Mouse (Mus musculus): ENCODE data around the gene Ush1g. TPM values are rescaled to one million over a fixed set of nuclear protein-coding genes. Genes with fewer than 3 reads are reported as not detected.

Gene Ush1g
- polyA plus RNA-seq, 1 experiment from 2014 or later, result not detected

GRCm38 (mm10) chr11:115308781-115309180 is 13.1 kb downstream of the Ush1g start:
- H3K4me2 ChIP-seq (replicated peaks; ENCODE audit: low read depth, low read length), result no peak overlapping the region
- H3K27ac ChIP-seq (ENCODE audit: low read length), result no peak overlapping the region
- H3K9ac ChIP-seq (replicated peaks; ENCODE audit: low read depth), result no peak overlapping the region
- H3K4me1 ChIP-seq (ENCODE audit: insufficient read depth, low read depth, low read length), result no peaks in the 10 kb centered on the region
- H3K36me3 ChIP-seq (ENCODE audit: insufficient read depth, low read length), result no peaks in the 10 kb centered on the region
- H3K27me3 ChIP-seq (replicated peaks; ENCODE audit: insufficient read depth, low read length), result no peaks in the 10 kb centered on the region
- DNase-seq (ENCODE audit: low spot score), result no peak
- H3K4me3 ChIP-seq (ENCODE audit: low read depth, low read length), result no peak overlapping the region
- H3K9me3 ChIP-seq (ENCODE audit: low read length), result no peaks in the 10 kb centered on the region
- WGBS, result 36% methylated on average over 1 of the region's 1 CpGs
- no peak for TF ChIP-seq CTCF (IDR thresholded peaks at IDR 0.05)
- TF ChIP-seq EP300 (IDR thresholded peaks at IDR 0.05), result no peak
- ATAC-seq, result no peak

DNA sequence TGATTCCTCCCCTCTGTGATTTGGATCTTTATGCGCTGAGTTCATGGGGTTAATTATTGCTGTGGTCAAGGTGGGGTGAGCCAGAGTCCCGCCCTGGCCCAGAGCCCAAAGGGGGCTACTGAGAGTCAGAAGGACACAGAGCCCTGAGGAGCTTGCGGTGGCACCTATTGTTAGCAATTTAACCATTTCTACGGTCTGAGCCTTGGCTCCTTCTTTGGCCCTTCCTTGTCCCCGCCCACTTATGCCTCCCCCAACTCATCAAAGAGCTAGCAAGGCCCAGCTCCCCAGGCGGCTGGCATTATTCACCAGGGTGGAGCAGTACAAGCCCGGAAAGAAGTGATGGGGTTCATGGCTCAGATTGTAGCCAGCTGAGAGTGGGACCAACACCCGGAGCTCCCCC is 15.0 kb downstream of the Ush1g start, which contains the start of gene Otop2:
TSS of gene Otop2 (plus strand) at position 301 of the 400 bp plus-strand sequence.
- 30% methylated on average over 8 of the region's 8 CpGs for WGBS
- no peak for TF ChIP-seq CTCF (IDR thresholded peaks at IDR 0.05)
- no peak for TF ChIP-seq EP300 (IDR thresholded peaks at IDR 0.05)
- H3K4me1 ChIP-seq (ENCODE audit: insufficient read depth, low read depth, low read length), result no peaks in the 10 kb centered on the region
- no peaks in the 10 kb centered on the region for H3K27me3 ChIP-seq (replicated peaks; ENCODE audit: insufficient read depth, low read length)
- DNase-seq (ENCODE audit: low spot score), result no peak
- no peaks in the 10 kb centered on the region for H3K36me3 ChIP-seq (ENCODE audit: insufficient read depth, low read length)
- no peak within 1 kb of the TSS for H3K27ac ChIP-seq (ENCODE audit: low read length)
- ATAC-seq, result no peak
- no peak within 1 kb of the TSS for H3K4me3 ChIP-seq (ENCODE audit: low read depth, low read length)
- H3K9me3 ChIP-seq (ENCODE audit: low read length), result no peaks in the 10 kb centered on the region
- H3K4me2 ChIP-seq (replicated peaks; ENCODE audit: low read depth, low read length), result no peak within 1 kb of the TSS
- H3K9ac ChIP-seq (replicated peaks; ENCODE audit: low read depth), result no peak within 1 kb of the TSS

GRCm38 (mm10) chr11:115303167-115303566 is 18.7 kb downstream of the Ush1g start:
- Histone ChIP-seq H3K9ac (replicated peaks; ENCODE audit: low read depth) (no peak overlapping the region), H3K9me3 (ENCODE audit: low read length) (no peaks in the 10 kb centered on the region), H3K4me1 (ENCODE audit: insufficient read depth, low read depth, low read length) (no peaks in the 10 kb centered on the region), H3K36me3 (ENCODE audit: insufficient read depth, low read length) (no peaks in the 10 kb centered on the region), H3K27me3 (replicated peaks; ENCODE audit: insufficient read depth, low read length) (no peaks in the 10 kb centered on the region), H3K27ac (ENCODE audit: low read length) (no peak overlapping the region), H3K4me2 (replicated peaks; ENCODE audit: low read depth, low read length) (no peak overlapping the region), H3K4me3 (ENCODE audit: low read depth, low read length) (no peak overlapping the region)
- DNase-seq (ENCODE audit: low spot score) (peak; percentile 40), ATAC-seq (peak; percentile 53)
- TF ChIP-seq EP300 (IDR thresholded peaks at IDR 0.05) (no peak), CTCF (IDR thresholded peaks at IDR 0.05) (no peak)
- WGBS, result 20% methylated on average over 8 of the region's 8 CpGs

DNA sequence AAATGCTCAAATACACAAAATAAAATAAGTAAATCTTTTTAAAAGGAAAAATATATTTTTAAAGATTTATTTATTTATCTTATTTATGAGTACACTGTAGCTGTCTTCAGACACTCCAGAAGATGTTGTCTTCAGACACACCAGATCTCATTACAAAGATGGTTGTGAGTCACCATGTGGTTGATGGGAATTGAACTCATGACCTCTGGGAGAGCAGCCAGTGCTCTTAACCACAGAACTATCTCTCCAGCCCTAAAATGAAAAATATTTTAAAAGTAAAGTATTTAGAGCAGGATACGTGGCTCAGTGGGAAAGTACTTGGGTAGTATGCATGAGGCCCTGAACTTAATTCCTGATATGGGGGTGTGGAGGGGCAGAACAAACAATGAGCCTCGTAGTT is 20.5 kb downstream of the Ush1g start:
- no peak overlapping the region for H3K4me2 ChIP-seq (replicated peaks; ENCODE audit: low read depth, low read length)
- ATAC-seq (no peak), DNase-seq (ENCODE audit: low spot score) (no peak)
- no peak overlapping the region for H3K27ac ChIP-seq (ENCODE audit: low read length)
- H3K27me3 ChIP-seq (replicated peaks; ENCODE audit: insufficient read depth, low read length), result 0 out of 2 replicates have a peak, but pooled peaks cover 5% of the 10 kb centered on the region
- no peak for TF ChIP-seq CTCF (IDR thresholded peaks at IDR 0.05)
- no peak for TF ChIP-seq EP300 (IDR thresholded peaks at IDR 0.05)
- H3K36me3 ChIP-seq (ENCODE audit: insufficient read depth, low read length), result no peaks in the 10 kb centered on the region
- no peak overlapping the region for H3K4me3 ChIP-seq (ENCODE audit: low read depth, low read length)
- no peak overlapping the region for H3K9ac ChIP-seq (replicated peaks; ENCODE audit: low read depth)
- no peaks in the 10 kb centered on the region for H3K9me3 ChIP-seq (ENCODE audit: low read length)
- peaks cover 7% of the 10 kb centered on the region; the same call in 1 of the 2 replicates for H3K4me1 ChIP-seq (ENCODE audit: insufficient read depth, low read depth, low read length)
- WGBS, result 69% methylated on average over 2 of the region's 2 CpGs

DNA sequence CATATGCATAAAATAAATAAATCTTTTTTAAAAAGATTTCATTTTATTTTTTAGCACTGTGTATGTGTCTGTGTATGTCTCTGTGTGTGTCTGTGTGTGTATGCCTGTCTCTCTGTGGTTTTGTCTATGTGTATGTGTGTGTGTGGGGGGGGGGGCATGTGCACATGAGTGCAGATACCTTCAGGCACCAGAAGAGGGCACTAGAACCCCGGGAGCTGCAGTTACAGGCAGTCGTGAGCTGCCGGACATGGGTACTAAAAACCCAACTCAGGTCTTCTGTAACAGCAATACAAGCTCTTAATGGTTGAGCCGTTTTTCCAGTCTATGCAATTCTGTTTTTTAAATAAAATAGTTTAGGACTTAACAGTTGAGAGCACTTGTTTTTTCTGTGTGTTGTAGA is 21.1 kb downstream of the Ush1g start:
- TF ChIP-seq EP300 (IDR thresholded peaks at IDR 0.05) (no peak), CTCF (IDR thresholded peaks at IDR 0.05) (no peak)
- WGBS, result 72% methylated on average over 4 of the region's 4 CpGs
- H3K27me3 ChIP-seq (replicated peaks; ENCODE audit: insufficient read depth, low read length), result 0 out of 2 replicates have a peak, but pooled peaks cover 5% of the 10 kb centered on the region
- H3K27ac ChIP-seq (ENCODE audit: low read length), result no peak overlapping the region
- DNase-seq (ENCODE audit: low spot score) (no peak), ATAC-seq (no peak)
- no peaks in the 10 kb centered on the region for H3K36me3 ChIP-seq (ENCODE audit: insufficient read depth, low read length)
- no peak overlapping the region for H3K4me2 ChIP-seq (replicated peaks; ENCODE audit: low read depth, low read length)
- no peak overlapping the region for H3K4me3 ChIP-seq (ENCODE audit: low read depth, low read length)
- H3K9ac ChIP-seq (replicated peaks; ENCODE audit: low read depth), result no peak overlapping the region
- H3K9me3 ChIP-seq (ENCODE audit: low read length), result no peaks in the 10 kb centered on the region
- H3K4me1 ChIP-seq (ENCODE audit: insufficient read depth, low read depth, low read length), result peaks cover 7% of the 10 kb centered on the region; the same call in 1 of the 2 replicates

GRCm38 (mm10) chr11:115298160-115298559 is 23.7 kb downstream of the Ush1g start:
- H3K9me3 ChIP-seq (ENCODE audit: low read length), result no peaks in the 10 kb centered on the region
- TF ChIP-seq CTCF (IDR thresholded peaks at IDR 0.05) (no peak), EP300 (IDR thresholded peaks at IDR 0.05) (no peak)
- H3K4me2 ChIP-seq (replicated peaks; ENCODE audit: low read depth, low read length), result no peak overlapping the region
- no peak for ATAC-seq
- no peaks in the 10 kb centered on the region for H3K36me3 ChIP-seq (ENCODE audit: insufficient read depth, low read length)
- H3K4me1 ChIP-seq (ENCODE audit: insufficient read depth, low read depth, low read length), result peaks cover 7% of the 10 kb centered on the region; the same call in 1 of the 2 replicates
- H3K4me3 ChIP-seq (ENCODE audit: low read depth, low read length), result no peak overlapping the region
- WGBS, result 65% methylated on average over 8 of the region's 8 CpGs
- DNase-seq (ENCODE audit: low spot score), result no peak
- H3K9ac ChIP-seq (replicated peaks; ENCODE audit: low read depth), result no peak overlapping the region
- H3K27me3 ChIP-seq (replicated peaks; ENCODE audit: insufficient read depth, low read length), result 0 out of 2 replicates have a peak, but pooled peaks cover 5% of the 10 kb centered on the region
- H3K27ac ChIP-seq (ENCODE audit: low read length), result no peak overlapping the region

All from lung, postnatal 0 days (tissue).